Mouse (Mus musculus): ENCODE measurements around the gene Spp2. TPM values are rescaled to one million over a fixed set of nuclear protein-coding genes. Genes with fewer than 3 reads are reported as not detected.

Spp2 gene
- polyA plus RNA-seq, 1 experiment from 2014 or later = not detected

GRCm38 (mm10) chr1:88455761-88456160, 49.0 kb downstream of the Spp2 start:
- ATAC-seq (replicated peaks; ENCODE audit: low FRiP score) (no peak), DNase-seq (ENCODE audit: low spot score) (no peak)
- H3K9me3 ChIP-seq (ENCODE audit: control insufficient read depth, low read length) = no peaks in the 10 kb centered on the region
- WGBS = 75% methylated on average over 3 of the region's 3 CpGs
- H3K36me3 ChIP-seq (ENCODE audit: control insufficient read depth, insufficient read depth, low read length) = no peaks in the 10 kb centered on the region
- no peak overlapping the region for H3K4me2 ChIP-seq (ENCODE audit: low read depth, low read length, severe bottlenecking)
- no peaks in the 10 kb centered on the region for H3K27me3 ChIP-seq (ENCODE audit: control insufficient read depth, insufficient read depth, low read length)
- H3K4me1 ChIP-seq (replicated peaks; ENCODE audit: control insufficient read depth, insufficient read depth, low read length) = no peaks in the 10 kb centered on the region
- H3K4me3 ChIP-seq (ENCODE audit: low read depth, low read length) = no peak overlapping the region
- no peak overlapping the region for H3K27ac ChIP-seq (ENCODE audit: low read depth, low read length)
- H3K9ac ChIP-seq (ENCODE audit: low read length) = no peak overlapping the region

- Histone ChIP-seq H3K27me3 (ENCODE audit: control insufficient read depth, insufficient read depth, low read length) (no peaks in the 10 kb centered on the region), H3K9me3 (ENCODE audit: control insufficient read depth, low read length) (no peaks in the 10 kb centered on the region), H3K4me1 (replicated peaks; ENCODE audit: control insufficient read depth, insufficient read depth, low read length) (no peaks in the 10 kb centered on the region), H3K4me2 (ENCODE audit: low read depth, low read length, severe bottlenecking) (no peak overlapping the region), H3K27ac (ENCODE audit: low read depth, low read length) (no peak overlapping the region), H3K9ac (ENCODE audit: low read length) (no peak overlapping the region), H3K4me3 (ENCODE audit: low read depth, low read length) (no peak overlapping the region), H3K36me3 (ENCODE audit: control insufficient read depth, insufficient read depth, low read length) (no peaks in the 10 kb centered on the region)
- WGBS = 55% methylated on average over 14 of the region's 14 CpGs
- DNase-seq (ENCODE audit: low spot score) (peak; percentile 86), ATAC-seq (replicated peaks; ENCODE audit: low FRiP score) (peak; percentile 81)
Observed at GRCm38 (mm10) chr1:88456451-88457072, 49.8 kb downstream of the Spp2 start.

GRCm38 (mm10) chr1:88459196-88459595, 52.4 kb downstream of the Spp2 start:
- Histone ChIP-seq H3K4me3 (ENCODE audit: low read depth, low read length) (no peak overlapping the region), H3K4me2 (ENCODE audit: low read depth, low read length, severe bottlenecking) (no peak overlapping the region), H3K36me3 (ENCODE audit: control insufficient read depth, insufficient read depth, low read length) (no peaks in the 10 kb centered on the region), H3K27me3 (ENCODE audit: control insufficient read depth, insufficient read depth, low read length) (no peaks in the 10 kb centered on the region), H3K27ac (ENCODE audit: low read depth, low read length) (no peak overlapping the region), H3K9ac (ENCODE audit: low read length) (no peak overlapping the region), H3K9me3 (ENCODE audit: control insufficient read depth, low read length) (no peaks in the 10 kb centered on the region), H3K4me1 (replicated peaks; ENCODE audit: control insufficient read depth, insufficient read depth, low read length) (no peaks in the 10 kb centered on the region)
- DNase-seq (ENCODE audit: low spot score) = no peak
- ATAC-seq (replicated peaks; ENCODE audit: low FRiP score) = no peak
- 88% methylated on average over 4 of the region's 4 CpGs for WGBS

- Histone ChIP-seq H3K9me3 (ENCODE audit: control insufficient read depth, low read length) (no peaks in the 10 kb centered on the region), H3K27me3 (ENCODE audit: control insufficient read depth, insufficient read depth, low read length) (no peaks in the 10 kb centered on the region), H3K4me2 (ENCODE audit: low read depth, low read length, severe bottlenecking) (no peak overlapping the region), H3K27ac (ENCODE audit: low read depth, low read length) (no peak overlapping the region), H3K4me1 (replicated peaks; ENCODE audit: control insufficient read depth, insufficient read depth, low read length) (no peaks in the 10 kb centered on the region), H3K9ac (ENCODE audit: low read length) (no peak overlapping the region), H3K36me3 (ENCODE audit: control insufficient read depth, insufficient read depth, low read length) (no peaks in the 10 kb centered on the region), H3K4me3 (ENCODE audit: low read depth, low read length) (no peak overlapping the region)
- WGBS = 80% methylated on average over 5 of the region's 5 CpGs
- ATAC-seq (replicated peaks; ENCODE audit: low FRiP score) = no peak
- no peak for DNase-seq (ENCODE audit: low spot score)
Observed at GRCm38 (mm10) chr1:88459655-88460054, 52.9 kb downstream of the Spp2 start.

- Histone ChIP-seq H3K4me1 (replicated peaks; ENCODE audit: control insufficient read depth, insufficient read depth, low read length) (no peaks in the 10 kb centered on the region), H3K4me3 (ENCODE audit: low read depth, low read length) (no peak overlapping the region), H3K4me2 (ENCODE audit: low read depth, low read length, severe bottlenecking) (no peak overlapping the region), H3K36me3 (ENCODE audit: control insufficient read depth, insufficient read depth, low read length) (no peaks in the 10 kb centered on the region), H3K9me3 (ENCODE audit: control insufficient read depth, low read length) (no peaks in the 10 kb centered on the region), H3K27ac (ENCODE audit: low read depth, low read length) (no peak overlapping the region), H3K9ac (ENCODE audit: low read length) (no peak overlapping the region), H3K27me3 (ENCODE audit: control insufficient read depth, insufficient read depth, low read length) (no peaks in the 10 kb centered on the region)
- 32% methylated on average over 1 of the region's 1 CpGs for WGBS
- ATAC-seq (replicated peaks; ENCODE audit: low FRiP score) (no peak), DNase-seq (ENCODE audit: low spot score) (no peak)
Observed at GRCm38 (mm10) chr1:88461096-88461495, 54.3 kb downstream of the Spp2 start.

GRCm38 (mm10) chr1:88462484-88462883, 55.7 kb downstream of the Spp2 start:
- no peaks in the 10 kb centered on the region for H3K4me1 ChIP-seq (replicated peaks; ENCODE audit: control insufficient read depth, insufficient read depth, low read length)
- H3K27me3 ChIP-seq (ENCODE audit: control insufficient read depth, insufficient read depth, low read length) = no peaks in the 10 kb centered on the region
- no peak overlapping the region for H3K9ac ChIP-seq (ENCODE audit: low read length)
- WGBS = 46% methylated on average over 6 of the region's 6 CpGs
- H3K36me3 ChIP-seq (ENCODE audit: control insufficient read depth, insufficient read depth, low read length) = no peaks in the 10 kb centered on the region
- no peak overlapping the region for H3K4me2 ChIP-seq (ENCODE audit: low read depth, low read length, severe bottlenecking)
- ATAC-seq (replicated peaks; ENCODE audit: low FRiP score) (no peak), DNase-seq (ENCODE audit: low spot score) (no peak)
- H3K9me3 ChIP-seq (ENCODE audit: control insufficient read depth, low read length) = no peaks in the 10 kb centered on the region
- no peak overlapping the region for H3K4me3 ChIP-seq (ENCODE audit: low read depth, low read length)
- H3K27ac ChIP-seq (ENCODE audit: low read depth, low read length) = no peak overlapping the region

- H3K4me3 ChIP-seq (ENCODE audit: low read depth, low read length) = no peak overlapping the region
- no peaks in the 10 kb centered on the region for H3K36me3 ChIP-seq (ENCODE audit: control insufficient read depth, insufficient read depth, low read length)
- no peaks in the 10 kb centered on the region for H3K4me1 ChIP-seq (replicated peaks; ENCODE audit: control insufficient read depth, insufficient read depth, low read length)
- H3K4me2 ChIP-seq (ENCODE audit: low read depth, low read length, severe bottlenecking) = no peak overlapping the region
- H3K9ac ChIP-seq (ENCODE audit: low read length) = no peak overlapping the region
- DNase-seq (ENCODE audit: low spot score) (no peak), ATAC-seq (replicated peaks; ENCODE audit: low FRiP score) (no peak)
- no peaks in the 10 kb centered on the region for H3K27me3 ChIP-seq (ENCODE audit: control insufficient read depth, insufficient read depth, low read length)
- WGBS = 90% methylated on average over 3 of the region's 3 CpGs
- H3K27ac ChIP-seq (ENCODE audit: low read depth, low read length) = no peak overlapping the region
- H3K9me3 ChIP-seq (ENCODE audit: control insufficient read depth, low read length) = no peaks in the 10 kb centered on the region
Observed at GRCm38 (mm10) chr1:88463241-88463640, 56.5 kb downstream of the Spp2 start.

GRCm38 (mm10) chr1:88464109-88464905, 57.5 kb downstream of the Spp2 start:
- no peaks in the 10 kb centered on the region for H3K36me3 ChIP-seq (ENCODE audit: control insufficient read depth, insufficient read depth, low read length)
- no peak overlapping the region for H3K4me3 ChIP-seq (ENCODE audit: low read depth, low read length)
- no peak overlapping the region for H3K27ac ChIP-seq (ENCODE audit: low read depth, low read length)
- H3K4me2 ChIP-seq (ENCODE audit: low read depth, low read length, severe bottlenecking) = no peak overlapping the region
- H3K4me1 ChIP-seq (replicated peaks; ENCODE audit: control insufficient read depth, insufficient read depth, low read length) = no peaks in the 10 kb centered on the region
- ATAC-seq (replicated peaks; ENCODE audit: low FRiP score) = no peak
- H3K27me3 ChIP-seq (ENCODE audit: control insufficient read depth, insufficient read depth, low read length) = no peaks in the 10 kb centered on the region
- no peaks in the 10 kb centered on the region for H3K9me3 ChIP-seq (ENCODE audit: control insufficient read depth, low read length)
- 79% methylated on average over 6 of the region's 6 CpGs for WGBS
- DNase-seq (ENCODE audit: low spot score) = no peak
- no peak overlapping the region for H3K9ac ChIP-seq (ENCODE audit: low read length)

- Histone ChIP-seq H3K4me3 (ENCODE audit: low read depth, low read length) (no peak overlapping the region), H3K27me3 (ENCODE audit: control insufficient read depth, insufficient read depth, low read length) (no peaks in the 10 kb centered on the region), H3K9me3 (ENCODE audit: control insufficient read depth, low read length) (no peaks in the 10 kb centered on the region), H3K27ac (ENCODE audit: low read depth, low read length) (no peak overlapping the region), H3K9ac (ENCODE audit: low read length) (no peak overlapping the region), H3K36me3 (ENCODE audit: control insufficient read depth, insufficient read depth, low read length) (no peaks in the 10 kb centered on the region), H3K4me1 (replicated peaks; ENCODE audit: control insufficient read depth, insufficient read depth, low read length) (no peaks in the 10 kb centered on the region), H3K4me2 (ENCODE audit: low read depth, low read length, severe bottlenecking) (no peak overlapping the region)
- WGBS = 79% methylated on average over 4 of the region's 4 CpGs
- DNase-seq (ENCODE audit: low spot score) = no peak
- ATAC-seq (replicated peaks; ENCODE audit: low FRiP score) = no peak
Observed at GRCm38 (mm10) chr1:88465722-88466121, 59.0 kb downstream of the Spp2 start.

Measured in forebrain, embryonic 11.5 days (tissue).